In genomic region chr10:76643999-76644398, GRCm38 (mm10) we compare ENCODE assay signal across 11 mouse cellular contexts. TPM values are rescaled to one million over a fixed set of nuclear protein-coding genes. Genes with fewer than 3 reads are reported as not detected.
DNase-seq lines count a peak whose midpoint lies in the region; ATAC-seq lines count a peak whose summit lies in the region.
"Had no signal": no experiment of that assay in that cellular context is flagged by ENCODE, and none has a peak within 500 bp of the region (broad histone marks: within the 10 kb centered on the region; RNA-seq: fewer than 3 reads in every experiment).

No protein-coding gene starts in this region.

- H3K4me1 ChIP-seq in heart, embryonic 15.5 days (replicated peaks): peaks cover 7% of the 10 kb centered on the region; the same call in 1 of the 2 replicates
- H3K4me1 ChIP-seq in limb, embryonic 13.5 days: peaks cover 22% of the 10 kb centered on the region

- peak overlapping the region; percentile 75 for H3K27ac ChIP-seq in heart, embryonic 15.5 days
- peak overlapping the region; percentile 86; the same call in 1 of the 2 replicates for H3K27ac ChIP-seq in limb, embryonic 13.5 days

- no peak overlapping the region for H3K4me3 ChIP-seq in heart, embryonic 15.5 days
- H3K4me3 ChIP-seq in limb, embryonic 13.5 days: no peak overlapping the region

- peak; percentile 61 to 70 for DNase-seq in urinary bladder, postnatal 4 days (ENCODE audit: low spot score in 2 of 2)
- no peak for DNase-seq in urinary bladder, adult 2 months (ENCODE audit: low spot score)
- DNase-seq in yolk sac, embryonic 10.5 days (ENCODE audit: low spot score): no peak
- DNase-seq in embryo, embryonic 10 days (ENCODE audit: low spot score): no peak
- DNase-seq in adrenal gland, postnatal 25 days: no peak
- DNase-seq: adrenal gland, postnatal 10 days; cerebellum, postnatal 25 days; thymus, postnatal 36 days had no signal

- 66% methylated on average over 4 of the region's 4 CpGs for WGBS in heart, embryonic 15.5 days
- 80% methylated on average over 4 of the region's 4 CpGs for WGBS in limb, embryonic 13.5 days

- H3K4me2 ChIP-seq in heart, embryonic 15.5 days: no peak overlapping the region
- H3K4me2 ChIP-seq in limb, embryonic 13.5 days (replicated peaks): no peak overlapping the region

- H3K27me3 ChIP-seq in heart, embryonic 15.5 days: no peaks in the 10 kb centered on the region; the same call in 1 of the 2 replicates
- H3K27me3 ChIP-seq in limb, embryonic 13.5 days: no peaks in the 10 kb centered on the region

- H3K36me3 ChIP-seq in heart, embryonic 15.5 days: no peaks in the 10 kb centered on the region
- H3K36me3 ChIP-seq in limb, embryonic 13.5 days: no peaks in the 10 kb centered on the region

- H3K9me3 ChIP-seq in heart, embryonic 15.5 days (replicated peaks): no peaks in the 10 kb centered on the region
- H3K9me3 ChIP-seq in limb, embryonic 13.5 days: no peaks in the 10 kb centered on the region

- no peak for ATAC-seq in heart, embryonic 15.5 days (replicated peaks; ENCODE audit: insufficient number of reproducible peaks, insufficient read depth, low FRiP score, low read depth)
- ATAC-seq in limb, embryonic 13.5 days (ENCODE audit: low FRiP score, low read depth): no peak
- no peak for ATAC-seq in megakaryocyte-erythroid progenitor cell, adult 5-6 weeks (replicated peaks; ENCODE audit: low FRiP score, low TSS enrichment, poor library complexity, severe bottlenecking)

- H3K9ac ChIP-seq in heart, embryonic 15.5 days: no peak overlapping the region
- H3K9ac ChIP-seq in limb, embryonic 13.5 days: no peak overlapping the region

RNA-seq across cellular contexts. Expression of gene Col6a2, which starts 20.6 kb away (rescaled TPM):
- 239 and 336 TPM in 2 replicates for polyA plus RNA-seq in urinary bladder, adult 2 months (2012; rRNA removed)
- polyA plus RNA-seq in heart, embryonic 15.5 days (2015; fragmentation: Nextera tagmentation; extraction: Ambion mirVana): 90.2 and 125 TPM in 2 replicates
- 126 and 128 TPM in 2 replicates for polyA plus RNA-seq in limb, embryonic 13.5 days (2015; fragmentation: Nextera tagmentation; extraction: Ambion mirVana)
- total RNA-seq in megakaryocyte-erythroid progenitor cell, adult 5-6 weeks (2014; fragmentation: Nextera tagmentation): 0.70 TPM in 1 of 2 replicates, not detected in the other
- not detected in 2 replicates for total RNA-seq in megakaryocyte-erythroid progenitor cell, adult 5-6 weeks (2017)
- total RNA-seq in adrenal gland, postnatal 25 days (2021): 29.1 and 32.0 TPM in 2 replicates

Comparison
In these comparisons a context has a peak if more than half of its experiments do, and no peak if none do; other contexts are left out.
1. DNase-seq: peak in urinary bladder, postnatal 4 days (2 of 2); none in urinary bladder, adult 2 months (single experiment), yolk sac, embryonic 10.5 days (single experiment), embryo, embryonic 10 days (single experiment) and adrenal gland, postnatal 25 days (single experiment).